Mouse (Mus musculus): ENCODE results near the gene Dnajb8.

- no peak for TF ChIP-seq POLR2A (IDR thresholded peaks at IDR 0.05; ENCODE audit: low read depth, low read length)
- TF ChIP-seq CTCF (conservative IDR thresholded peaks at IDR 0.05; ENCODE audit: insufficient read depth, insufficient read length, low read depth, low read length), result no peak
Measured at GRCm38 (mm10) chr6:88188148-88188547, 33.9 kb upstream of the Dnajb8 start.
